In genomic region chr6:73628600-73628999, GRCm38 (mm10) we compare ENCODE assay signal across 25 mouse cellular contexts.
DNase-seq lines count a peak whose midpoint lies in the region; ATAC-seq and TF ChIP-seq lines count a peak whose summit lies in the region.
"Had no signal": no experiment of that assay in that cellular context is flagged by ENCODE, and none has a peak within 500 bp of the region (broad histone marks: within the 10 kb centered on the region; RNA-seq: fewer than 3 reads in every experiment).

No protein-coding gene starts in this region.

- no peak overlapping the region for H3K4me3 ChIP-seq in midbrain, postnatal 0 days (ENCODE audit: low read depth, low read length)
- H3K4me3 ChIP-seq in midbrain, embryonic 10.5 days, result no peak overlapping the region
- H3K4me3 ChIP-seq: embryonic facial prominence, embryonic 12.5 days; heart, adult 2 months; hindbrain, embryonic 13.5 days; limb, embryonic 13.5 days; liver, embryonic 12.5 days; midbrain, embryonic 15.5 days; myocyte; neural tube, embryonic 13.5 days had no signal

- 8% methylated on average over 1 of the region's 1 CpGs for WGBS in midbrain, postnatal 0 days
- WGBS in midbrain, embryonic 10.5 days, result 9% methylated on average over 1 of the region's 1 CpGs

- H3K27me3 ChIP-seq in midbrain, postnatal 0 days (ENCODE audit: insufficient read depth, low read length), result no peaks in the 10 kb centered on the region
- H3K27me3 ChIP-seq in midbrain, embryonic 10.5 days (ENCODE audit: low read depth, poor library complexity, severe bottlenecking), result peaks cover 10% of the 10 kb centered on the region
- H3K27me3 ChIP-seq: embryonic facial prominence, embryonic 12.5 days; hindbrain, embryonic 13.5 days; limb, embryonic 13.5 days; liver, embryonic 12.5 days; midbrain, embryonic 15.5 days; neural tube, embryonic 13.5 days had no signal

- H3K9ac ChIP-seq in midbrain, postnatal 0 days (replicated peaks; ENCODE audit: low read length, poor library complexity, severe bottlenecking), result no peak overlapping the region
- H3K9ac ChIP-seq: embryonic facial prominence, embryonic 12.5 days; hindbrain, embryonic 13.5 days; limb, embryonic 13.5 days; liver, embryonic 12.5 days; midbrain, embryonic 15.5 days; neural tube, embryonic 13.5 days had no signal

- H3K9me3 ChIP-seq in midbrain, postnatal 0 days (ENCODE audit: low read length), result no peaks in the 10 kb centered on the region
- H3K9me3 ChIP-seq in midbrain, embryonic 10.5 days (replicated peaks), result no peaks in the 10 kb centered on the region
- H3K9me3 ChIP-seq: embryonic facial prominence, embryonic 12.5 days; hindbrain, embryonic 13.5 days; limb, embryonic 13.5 days; liver, embryonic 12.5 days; midbrain, embryonic 15.5 days; neural tube, embryonic 13.5 days had no signal

- H3K4me1 ChIP-seq in midbrain, postnatal 0 days (ENCODE audit: insufficient read depth, low read length), result no peaks in the 10 kb centered on the region
- no peaks in the 10 kb centered on the region for H3K4me1 ChIP-seq in midbrain, embryonic 10.5 days
- H3K4me1 ChIP-seq: embryonic facial prominence, embryonic 12.5 days; hindbrain, embryonic 13.5 days; limb, embryonic 13.5 days; liver, embryonic 12.5 days; midbrain, embryonic 15.5 days; neural tube, embryonic 13.5 days had no signal

- H3K27ac ChIP-seq in midbrain, postnatal 0 days (ENCODE audit: low read depth, low read length), result no peak overlapping the region
- no peak overlapping the region for H3K27ac ChIP-seq in midbrain, embryonic 10.5 days (replicated peaks)
- H3K27ac ChIP-seq: embryonic facial prominence, embryonic 12.5 days; heart, adult 2 months; hindbrain, embryonic 13.5 days; limb, embryonic 13.5 days; liver, embryonic 12.5 days; midbrain, embryonic 15.5 days; neural tube, embryonic 13.5 days had no signal

- TF ChIP-seq CTCF in midbrain, postnatal 0 days (IDR thresholded peaks at IDR 0.05), result no peak

- no peak for ATAC-seq in midbrain, postnatal 0 days (ENCODE audit: low FRiP score)
- ATAC-seq: liver, embryonic 12.5 days; midbrain, embryonic 15.5 days had no signal

- H3K4me2 ChIP-seq in midbrain, postnatal 0 days (ENCODE audit: low read depth, low read length, poor library complexity, severe bottlenecking), result no peak overlapping the region
- H3K4me2 ChIP-seq: embryonic facial prominence, embryonic 12.5 days; hindbrain, embryonic 13.5 days; limb, embryonic 13.5 days; liver, embryonic 12.5 days; midbrain, embryonic 15.5 days; neural tube, embryonic 13.5 days had no signal

- DNase-seq in embryo, embryonic 10 days (ENCODE audit: low spot score), result peak; percentile 21
- DNase-seq in embryo, embryonic 9.5 days (ENCODE audit: extremely low spot score), result no peak
- peak; percentile 2 for DNase-seq in kidney, adult 9 months
- no peak for DNase-seq in kidney, postnatal 10 days
- DNase-seq in midbrain, postnatal 0 days (ENCODE audit: low spot score), result peak; percentile 21
- DNase-seq in midbrain, embryonic 10.5 days (ENCODE audit: low spot score), result no peak
- no peak for DNase-seq in B cell, adult 2 months
- DNase-seq: adrenal gland, postnatal 25 days; cerebellum, adult 9-10 months; gastrocnemius, postnatal 36 days; heart, adult 2 months; heart, postnatal 36 days; layer of hippocampus, adult 9-11 months; lung, adult 18-20 months; right cerebral cortex, adult 18-20 months; right cerebral cortex, postnatal 4 days; thymus, adult 18-20 months; thymus, postnatal 36 days had no signal

- H3K36me3 ChIP-seq in midbrain, postnatal 0 days (ENCODE audit: insufficient read depth, low read length), result no peaks in the 10 kb centered on the region
- no peaks in the 10 kb centered on the region for H3K36me3 ChIP-seq in midbrain, embryonic 10.5 days
- H3K36me3 ChIP-seq: embryonic facial prominence, embryonic 12.5 days; hindbrain, embryonic 13.5 days; limb, embryonic 13.5 days; liver, embryonic 12.5 days; midbrain, embryonic 15.5 days; neural tube, embryonic 13.5 days had no signal

Comparison
In these comparisons a context has a peak if more than half of its experiments do, and no peak if none do; other contexts are left out.
1. DNase-seq: peak in embryo, embryonic 10 days (single experiment), kidney, adult 9 months (single experiment) and midbrain, postnatal 0 days (single experiment); none in embryo, embryonic 9.5 days (single experiment), kidney, postnatal 10 days (single experiment), midbrain, embryonic 10.5 days (single experiment) and B cell, adult 2 months (0 of 2).